Mouse (Mus musculus) telencephalon, adult 2 months (tissue): ENCODE data around the gene Cidec.

Experiments used
- DNase-seq: peaks from one replicate; pipeline ENCODE4 v3.0.0-alpha.2; 2011; ENCODE audit warnings: low read depth, low spot score

Gene Cidec

GRCm38 (mm10) chr6:113435664-113436205 is at the start of gene Cidec:
Gene Cidec, minus strand, starts transcription at chr6:113435760.
- no peak for DNase-seq

- DNase-seq, result no peak
Observed at GRCm38 (mm10) chr6:113483729-113484128, 48.2 kb upstream of the Cidec start.

- peak; percentile 97 for DNase-seq
Observed at GRCm38 (mm10) chr6:113483100-113483615, 47.6 kb upstream of the Cidec start, which contains the start of gene Creld1. Gene Creld1, plus strand, starts transcription at chr6:113483297.

- DNase-seq, result no peak
Observed at GRCm38 (mm10) chr6:113482477-113483099, 47.0 kb upstream of the Cidec start.

- DNase-seq, result no peak
Observed at GRCm38 (mm10) chr6:113480555-113481373, 45.2 kb upstream of the Cidec start.

- DNase-seq, result no peak
Observed at GRCm38 (mm10) chr6:113478906-113479305, 43.3 kb upstream of the Cidec start.

- DNase-seq, result no peak
Observed at GRCm38 (mm10) chr6:113477353-113477752, 41.8 kb upstream of the Cidec start.

GRCm38 (mm10) chr6:113473715-113474114 is 38.2 kb upstream of the Cidec start:
- no peak for DNase-seq

- no peak for DNase-seq
Observed at GRCm38 (mm10) chr6:113473246-113473645, 37.7 kb upstream of the Cidec start.

- no peak for DNase-seq
Observed at GRCm38 (mm10) chr6:113472061-113472460, 36.5 kb upstream of the Cidec start.

GRCm38 (mm10) chr6:113471297-113471936 is 35.9 kb upstream of the Cidec start, which contains the start of gene Il17rc:
Gene Il17rc, plus strand, starts transcription at chr6:113471427.
- no peak for DNase-seq

- no peak for DNase-seq
Observed at GRCm38 (mm10) chr6:113469432-113469831, 33.9 kb upstream of the Cidec start.

GRCm38 (mm10) chr6:113469021-113469420 is 33.5 kb upstream of the Cidec start:
- DNase-seq, result no peak

GRCm38 (mm10) chr6:113468512-113468911 is 33.0 kb upstream of the Cidec start:
- DNase-seq, result no peak

- DNase-seq, result no peak
Observed at GRCm38 (mm10) chr6:113465602-113466001, 30.0 kb upstream of the Cidec start.

GRCm38 (mm10) chr6:113464040-113464439 is 28.5 kb upstream of the Cidec start:
- DNase-seq, result no peak

GRCm38 (mm10) chr6:113458635-113459034 is 23.1 kb upstream of the Cidec start:
- DNase-seq, result no peak

- no peak for DNase-seq
Observed at GRCm38 (mm10) chr6:113457952-113458534, 22.5 kb upstream of the Cidec start, which contains the start of gene Il17re. Gene Il17re, plus strand, starts transcription at chr6:113458484.

GRCm38 (mm10) chr6:113455007-113455406 is 19.4 kb upstream of the Cidec start:
- no peak for DNase-seq

- DNase-seq, result no peak
Observed at GRCm38 (mm10) chr6:113451839-113452238, 16.3 kb upstream of the Cidec start.

GRCm38 (mm10) chr6:113447639-113448038 is 12.1 kb upstream of the Cidec start:
- DNase-seq, result no peak
